Mouse (Mus musculus) embryonic facial prominence, embryonic 10.5 days (tissue): ENCODE data around the gene Fbxw11. TPM values are rescaled to one million over a fixed set of nuclear protein-coding genes. Genes with fewer than 3 reads are reported as not detected.

ENCODE experiments used
- DNase-seq: peaks from one replicate; pipeline ENCODE4 v3.0.0-alpha.2; 2017; ENCODE audit warnings: low spot score
- H3K27ac ChIP-seq: fragments of 300-500 bp; sonication (generic); replicated peaks from 2 replicates; pipeline ENCODE4 v1.5.1; 2016; ENCODE audit warnings: mild to moderate bottlenecking
- H3K27me3 ChIP-seq: fragments of 300-500 bp; sonication (generic); replicated peaks from 2 replicates; pipeline ENCODE4 v1.6.1; 2016; ENCODE audit warnings: low read depth, mild to moderate bottlenecking; ENCODE audit not compliant: poor library complexity, severe bottlenecking
- H3K36me3 ChIP-seq: fragments of 300-500 bp; sonication (generic); replicated peaks from 2 replicates; pipeline ENCODE4 v1.6.1; 2016; ENCODE audit warnings: mild to moderate bottlenecking, moderate library complexity
- H3K4me1 ChIP-seq: fragments of 300-500 bp; sonication (generic); 2 replicates; pipeline ENCODE4 v1.6.1; 2016
- H3K4me3 ChIP-seq: fragments of 300-500 bp; sonication (generic); 2 replicates; pipeline ENCODE4 v1.5.1; 2016; ENCODE audit warnings: mild to moderate bottlenecking, moderate library complexity
- H3K9me3 ChIP-seq: fragments of 300-500 bp; sonication (generic); 2 replicates; pipeline ENCODE4 v1.6.1; 2016; ENCODE audit warnings: mild to moderate bottlenecking
- WGBS: fragments of 180-500 bp; shearing (Covaris S2); methylation state at CpG from one replicate; pipeline ENCODE4 v1.1.7; 2016; 5-methylcytosine and 5-hydroxymethylcytosine counted together
- polyA plus RNA-seq: library from polyadenylated mRNA; unstranded; fragments of >200 nt; fragmentation: Nextera tagmentation; extraction: Ambion mirVana; gene quantifications from 2 replicates; pipeline ENCODE4 v1.2.1, GENCODE M21; 2016

Fbxw11 gene
- polyA plus RNA-seq = 88.8 and 93.2 TPM in 2 replicates

DNA sequence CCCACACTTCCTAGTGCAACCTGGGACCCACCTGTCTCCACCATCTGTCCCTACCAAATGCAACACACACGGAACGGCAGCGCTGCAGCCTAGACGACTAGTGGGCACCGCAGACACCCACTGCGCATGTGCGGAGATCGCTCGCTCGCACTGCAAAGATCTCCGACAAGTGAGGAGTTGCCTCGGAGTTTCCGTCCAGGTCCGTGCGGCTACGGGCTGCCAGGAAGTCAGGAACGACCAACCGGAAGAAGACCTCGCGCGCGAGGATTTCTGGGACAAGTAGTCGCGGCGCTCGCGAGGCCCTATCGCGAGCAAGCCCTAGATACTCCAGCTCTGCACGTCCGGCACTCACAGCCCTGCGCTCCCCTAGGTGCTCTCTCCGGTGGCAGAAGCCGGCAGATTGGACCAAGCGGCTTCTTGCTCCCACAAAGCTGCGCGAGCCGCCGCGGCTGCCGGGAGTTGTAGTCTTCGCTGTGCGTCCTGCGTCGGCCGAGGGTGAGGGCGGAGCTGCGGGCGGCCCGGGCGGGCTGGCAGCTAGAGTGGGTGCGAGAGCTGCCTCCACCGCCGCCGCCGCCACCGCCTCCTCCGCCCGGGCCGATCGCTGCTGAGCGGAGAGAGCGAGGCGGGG is at the start of gene Fbxw11:
Fbxw11 (plus strand) TSS at position 476 of the 628 bp plus-strand sequence.
- DNase-seq = peak; percentile 97
- H3K27me3 ChIP-seq = no peaks in the 10 kb centered on the region
- H3K36me3 ChIP-seq = no peaks in the 10 kb centered on the region
- H3K4me1 ChIP-seq = peaks cover 33% of the 10 kb centered on the region
- H3K4me3 ChIP-seq = peak within 1 kb of the TSS; percentile 100
- peak within 1 kb of the TSS; percentile 98 for H3K27ac ChIP-seq
- H3K9me3 ChIP-seq = no peaks in the 10 kb centered on the region
- under 1% methylated on average over 64 of the region's 64 CpGs for WGBS

DNA sequence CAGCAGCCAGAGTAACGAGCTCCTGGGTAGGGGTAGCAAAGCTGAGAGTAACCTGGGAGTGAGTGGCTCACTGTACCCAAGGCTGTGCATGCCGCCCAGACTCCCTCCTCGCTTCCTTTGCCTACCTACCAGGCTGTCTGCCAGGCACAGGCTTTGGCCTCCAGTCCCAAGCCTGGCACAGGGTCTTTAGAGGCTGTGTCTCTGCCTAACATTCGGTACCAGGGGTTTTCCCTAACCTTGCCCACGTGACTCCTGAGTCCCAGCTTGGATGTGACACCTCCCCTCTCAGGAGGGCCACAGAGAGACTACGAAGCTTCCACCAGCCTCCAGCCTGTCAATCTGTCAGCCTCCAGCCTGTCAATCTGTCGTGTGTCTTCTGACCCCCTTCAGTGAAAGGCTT is 49.4 kb upstream of the Fbxw11 start:
- Histone ChIP-seq H3K36me3 (0 out of 2 replicates have a peak, but pooled peaks cover 3% of the 10 kb centered on the region), H3K4me1 (peaks cover 9% of the 10 kb centered on the region), H3K27me3 (no peaks in the 10 kb centered on the region), H3K27ac (no peak overlapping the region), H3K9me3 (0 out of 2 replicates have a peak, but pooled peaks cover 3% of the 10 kb centered on the region), H3K4me3 (no peak overlapping the region)
- no peak for DNase-seq
- 67% methylated on average over 7 of the region's 7 CpGs for WGBS

DNA sequence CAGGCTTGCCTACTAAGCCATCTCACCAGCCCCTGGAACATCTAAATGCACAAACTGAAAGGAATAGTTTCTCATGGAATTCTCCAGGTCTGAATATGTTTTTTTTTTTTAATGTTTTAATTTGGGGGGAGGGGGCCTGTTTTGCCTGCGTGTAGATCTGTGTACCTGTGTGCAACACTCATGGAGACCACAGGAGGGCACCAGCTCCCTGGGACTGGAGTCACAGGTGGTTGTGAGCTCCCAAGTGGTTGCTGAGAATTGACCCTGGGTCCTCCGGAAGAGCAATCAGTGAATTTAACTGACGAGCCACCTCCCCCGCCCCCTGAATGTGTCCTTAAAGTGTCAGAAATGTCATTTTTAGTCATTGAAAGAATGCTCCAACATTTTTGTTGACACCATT is 48.4 kb upstream of the Fbxw11 start:
- no peak for DNase-seq
- WGBS = 87% methylated on average over 4 of the region's 4 CpGs
- H3K36me3 ChIP-seq = 0 out of 2 replicates have a peak, but pooled peaks cover 3% of the 10 kb centered on the region
- H3K9me3 ChIP-seq = 0 out of 2 replicates have a peak, but pooled peaks cover 3% of the 10 kb centered on the region
- no peaks in the 10 kb centered on the region for H3K27me3 ChIP-seq
- no peak overlapping the region for H3K27ac ChIP-seq
- H3K4me1 ChIP-seq = peaks cover 4% of the 10 kb centered on the region; the same call in 1 of the 2 replicates
- H3K4me3 ChIP-seq = no peak overlapping the region

DNA sequence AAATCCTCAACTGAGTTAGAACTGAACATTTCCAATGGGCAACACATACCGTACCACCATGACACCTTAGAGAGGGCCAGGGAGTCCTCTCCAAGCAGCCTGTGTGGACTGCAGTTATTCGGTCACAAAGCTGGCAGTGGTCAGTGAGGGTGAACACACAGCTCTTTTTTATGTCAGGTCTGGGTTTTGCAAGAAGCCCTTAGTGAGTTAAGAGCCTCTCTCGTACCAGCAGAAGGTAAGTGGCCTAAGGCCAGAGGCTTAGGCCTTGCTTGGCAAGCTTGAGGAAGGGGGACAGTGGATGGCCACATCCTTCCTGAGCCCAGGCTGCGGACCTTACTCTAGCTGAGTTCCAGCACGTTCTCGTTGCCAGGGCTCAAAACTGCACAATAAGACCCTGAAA is 42.2 kb upstream of the Fbxw11 start:
- Histone ChIP-seq H3K36me3 (0 out of 2 replicates have a peak, but pooled peaks cover 2% of the 10 kb centered on the region), H3K27me3 (no peaks in the 10 kb centered on the region), H3K4me3 (no peak overlapping the region), H3K9me3 (no peaks in the 10 kb centered on the region), H3K27ac (no peak overlapping the region), H3K4me1 (peaks cover 24% of the 10 kb centered on the region)
- no peak for DNase-seq
- WGBS = 90% methylated on average over 6 of the region's 6 CpGs

DNA sequence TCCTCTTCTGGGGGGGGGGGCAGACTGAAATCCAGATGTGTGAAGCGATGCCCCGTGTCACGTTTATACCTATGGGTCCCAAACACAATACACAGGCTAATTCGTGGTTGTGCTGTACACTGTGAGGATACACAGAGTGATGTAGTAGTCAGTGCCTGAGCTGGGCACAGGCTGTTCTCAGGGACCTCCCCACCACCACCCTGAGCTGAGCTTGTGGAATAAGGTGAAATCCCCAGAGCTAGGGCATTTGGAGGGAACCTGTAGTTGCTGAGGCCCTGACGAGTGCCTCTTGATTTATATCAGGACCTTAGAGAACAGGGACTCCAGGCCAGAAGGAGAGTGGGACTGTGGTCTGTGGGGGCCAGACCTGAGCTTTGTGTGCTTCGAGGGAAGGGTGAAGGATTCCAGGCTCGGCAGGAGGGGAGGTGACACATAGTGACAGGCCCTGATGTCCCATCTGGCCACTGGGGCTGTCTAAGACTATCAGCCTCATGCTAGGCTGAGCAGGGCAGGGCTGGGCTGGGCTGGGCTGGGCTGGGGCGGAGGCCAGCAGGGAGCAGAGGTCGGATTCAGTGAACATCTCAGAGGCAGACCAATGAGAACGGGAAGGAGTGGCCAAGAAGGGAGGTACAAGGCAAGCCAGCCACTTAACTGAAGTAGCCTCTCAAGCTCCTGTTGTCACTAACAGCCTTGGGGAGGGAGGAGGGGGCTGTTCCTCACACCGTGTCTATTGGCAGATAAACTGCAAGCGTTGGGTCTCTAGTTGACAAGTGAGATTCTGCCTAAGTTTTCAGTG is 40.8 kb upstream of the Fbxw11 start:
- Histone ChIP-seq H3K9me3 (no peaks in the 10 kb centered on the region), H3K4me3 (no peak overlapping the region), H3K27me3 (no peaks in the 10 kb centered on the region), H3K36me3 (no peaks in the 10 kb centered on the region), H3K4me1 (peaks cover 27% of the 10 kb centered on the region), H3K27ac (no peak overlapping the region; the same call in 1 of the 2 replicates)
- 37% methylated on average over 12 of the region's 12 CpGs for WGBS
- peak; percentile 62 for DNase-seq

DNA sequence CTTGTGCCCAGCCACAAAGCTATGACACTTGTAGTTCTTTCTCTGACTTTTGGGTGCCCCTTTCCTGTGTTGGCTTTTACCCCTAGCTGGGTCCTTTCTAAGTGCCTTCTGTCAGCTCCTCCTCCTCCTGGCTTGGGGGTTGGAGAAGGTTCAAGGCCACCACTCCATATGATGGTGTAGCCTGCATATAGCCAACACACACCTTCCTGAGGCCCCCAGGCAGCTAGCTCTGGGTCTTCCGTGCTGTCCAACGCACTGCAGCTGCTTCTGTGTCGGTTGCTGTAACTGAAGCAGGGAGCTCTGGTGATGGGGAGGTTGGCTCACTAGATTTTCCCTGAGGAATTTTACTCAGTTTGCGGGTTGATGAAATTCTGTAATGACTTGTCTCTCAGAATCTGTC is 37.9 kb upstream of the Fbxw11 start:
- 62% methylated on average over 4 of the region's 4 CpGs for WGBS
- Histone ChIP-seq H3K27ac (0 out of 2 replicates have a peak overlapping the region, but pooled peaks have one; percentile 4), H3K27me3 (no peaks in the 10 kb centered on the region), H3K36me3 (no peaks in the 10 kb centered on the region; the same call in 1 of the 2 replicates), H3K4me1 (peaks cover 24% of the 10 kb centered on the region), H3K4me3 (no peak overlapping the region), H3K9me3 (no peaks in the 10 kb centered on the region)
- no peak for DNase-seq

DNA sequence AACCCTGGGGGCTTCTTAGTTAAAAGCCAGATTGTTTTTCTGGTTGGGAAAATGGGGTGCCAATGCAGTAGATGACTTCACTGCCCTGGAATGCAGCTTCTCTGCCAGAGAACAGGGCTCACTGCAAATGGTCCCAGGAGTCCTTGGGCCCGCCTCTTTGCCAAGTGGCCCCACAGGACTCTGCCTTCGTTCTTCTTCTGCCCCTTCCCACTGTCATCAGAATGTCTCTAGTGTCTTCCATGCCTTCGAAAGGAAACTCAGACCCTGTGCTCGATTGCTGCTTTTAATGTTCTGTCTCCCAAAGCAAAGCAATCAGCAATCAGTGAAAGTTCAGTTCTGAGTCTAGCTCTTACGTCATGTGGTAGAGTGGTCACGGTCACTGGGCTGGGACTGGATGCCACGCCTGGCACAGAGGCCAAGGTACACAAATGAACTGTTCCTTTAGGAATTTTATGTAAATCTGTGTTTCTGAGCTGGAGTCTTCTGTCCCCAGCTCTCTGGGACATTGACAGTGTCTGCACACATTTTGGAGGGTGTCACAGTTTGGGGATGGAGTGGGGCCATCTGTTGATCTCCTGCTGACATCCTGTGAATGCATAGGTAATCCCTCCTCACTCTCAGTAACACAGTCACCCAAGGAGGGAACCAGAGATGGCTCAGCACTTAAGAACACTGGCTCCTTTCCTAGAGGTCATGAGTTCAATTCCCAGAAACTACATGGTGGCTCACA is 37.2 kb upstream of the Fbxw11 start:
- no peaks in the 10 kb centered on the region for H3K9me3 ChIP-seq
- H3K27ac ChIP-seq = no peak overlapping the region
- DNase-seq = no peak

DNA sequence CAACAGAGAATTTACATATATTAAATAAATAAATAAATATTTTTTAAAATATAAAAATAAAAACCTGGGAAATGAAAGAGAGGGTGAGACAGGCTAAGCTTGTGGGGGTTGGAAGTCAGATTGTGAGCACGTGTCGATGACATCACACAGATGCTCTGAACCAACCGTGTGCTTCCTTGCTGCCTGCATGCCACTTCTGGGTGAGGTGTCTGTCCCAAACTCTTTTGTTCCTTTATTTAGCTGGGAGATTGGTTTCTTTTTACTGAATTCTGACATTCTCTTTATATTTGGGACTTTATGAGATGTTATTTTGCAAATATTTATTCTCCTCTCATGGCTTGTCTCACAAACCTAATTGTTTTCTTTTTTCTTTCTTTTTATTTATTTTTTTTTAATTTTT is 36.6 kb upstream of the Fbxw11 start:
- H3K27me3 ChIP-seq = no peaks in the 10 kb centered on the region
- H3K27ac ChIP-seq = no peak overlapping the region
- H3K4me3 ChIP-seq = no peak overlapping the region
- 85% methylated on average over 3 of the region's 3 CpGs for WGBS
- no peaks in the 10 kb centered on the region; the same call in 1 of the 2 replicates for H3K36me3 ChIP-seq
- no peak for DNase-seq
- no peaks in the 10 kb centered on the region for H3K9me3 ChIP-seq
- H3K4me1 ChIP-seq = peaks cover 29% of the 10 kb centered on the region

More for the DNA sequence above, 37.2 kb upstream of the Fbxw11 start:
- Histone ChIP-seq H3K36me3 (no peaks in the 10 kb centered on the region; the same call in 1 of the 2 replicates), H3K4me3 (no peak overlapping the region), H3K27me3 (no peaks in the 10 kb centered on the region), H3K4me1 (peaks cover 25% of the 10 kb centered on the region)
- 65% methylated on average over 7 of the region's 7 CpGs for WGBS

DNA sequence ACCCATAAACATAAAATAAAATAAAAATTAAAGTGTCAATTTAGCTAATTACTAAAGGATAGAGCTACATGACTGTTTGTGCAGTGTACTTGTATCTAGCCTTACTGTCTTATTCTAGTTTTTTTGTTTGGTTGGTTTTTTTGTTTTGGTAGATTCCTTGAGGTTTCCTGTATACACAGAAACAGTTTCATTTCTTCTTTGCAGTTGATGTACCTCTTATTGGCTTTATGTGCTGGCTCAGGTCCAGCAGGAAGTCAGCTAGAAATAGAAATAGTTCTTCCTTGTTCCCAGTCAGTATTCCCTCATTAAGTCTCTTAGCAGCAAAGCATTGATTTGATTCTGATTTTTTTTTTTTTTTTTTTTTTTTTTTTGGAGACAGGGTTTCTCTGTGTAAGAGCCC is 35.2 kb upstream of the Fbxw11 start:
- Histone ChIP-seq H3K9me3 (no peaks in the 10 kb centered on the region), H3K4me1 (peaks cover 31% of the 10 kb centered on the region), H3K4me3 (no peak overlapping the region), H3K27me3 (no peaks in the 10 kb centered on the region), H3K27ac (no peak overlapping the region), H3K36me3 (no peaks in the 10 kb centered on the region; the same call in 1 of the 2 replicates)
- no peak for DNase-seq

DNA sequence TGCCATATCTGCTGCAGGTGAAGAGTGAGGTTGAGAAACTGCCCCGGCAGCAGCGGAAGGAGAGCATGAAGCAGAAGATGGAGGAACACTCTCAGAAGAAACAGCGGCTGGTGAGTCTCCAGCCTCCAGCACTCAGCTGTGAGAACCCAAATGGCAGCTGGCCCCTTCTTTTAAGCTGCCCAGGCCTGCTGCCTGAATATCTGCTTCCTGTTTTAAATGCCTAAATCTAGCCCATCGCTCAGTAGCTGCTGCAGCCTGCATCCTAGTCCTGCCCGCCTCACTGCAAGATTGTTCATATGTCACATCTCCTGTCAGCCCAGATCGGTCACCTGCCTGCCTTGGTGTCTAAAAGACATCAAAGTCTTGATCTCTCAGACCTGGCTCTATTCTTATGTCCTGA is 31.9 kb upstream of the Fbxw11 start:
- no peaks in the 10 kb centered on the region; the same call in 1 of the 2 replicates for H3K36me3 ChIP-seq
- H3K27ac ChIP-seq = no peak overlapping the region
- no peak for DNase-seq
- no peaks in the 10 kb centered on the region for H3K27me3 ChIP-seq
- H3K4me1 ChIP-seq = peaks cover 24% of the 10 kb centered on the region
- no peak overlapping the region for H3K4me3 ChIP-seq
- no peaks in the 10 kb centered on the region for H3K9me3 ChIP-seq
- WGBS = 86% methylated on average over 6 of the region's 6 CpGs

DNA sequence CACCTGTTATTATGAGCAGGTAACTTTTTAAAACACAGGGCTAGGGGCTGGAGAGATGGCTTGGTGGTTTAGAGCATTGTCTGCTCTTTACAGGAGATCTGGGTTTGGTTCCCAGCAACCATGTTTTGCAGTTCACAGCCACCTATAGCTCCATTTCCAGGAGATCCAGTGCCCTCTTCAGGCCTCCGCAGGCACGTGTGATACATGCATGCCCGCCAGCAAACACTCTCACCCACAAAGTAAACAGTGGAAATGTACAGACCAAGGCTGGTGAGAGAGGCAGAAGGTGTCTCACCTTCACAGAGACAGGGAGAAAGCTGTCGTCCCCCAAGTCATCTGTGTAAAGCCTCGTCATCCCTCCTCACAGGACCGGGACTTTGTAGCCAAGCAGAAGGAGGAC is 30.2 kb upstream of the Fbxw11 start:
- Histone ChIP-seq H3K36me3 (no peaks in the 10 kb centered on the region), H3K4me1 (peaks cover 32% of the 10 kb centered on the region), H3K9me3 (no peaks in the 10 kb centered on the region), H3K27me3 (no peaks in the 10 kb centered on the region), H3K27ac (no peak overlapping the region), H3K4me3 (no peak overlapping the region)
- no peak for DNase-seq
- WGBS = 82% methylated on average over 6 of the region's 6 CpGs

DNA sequence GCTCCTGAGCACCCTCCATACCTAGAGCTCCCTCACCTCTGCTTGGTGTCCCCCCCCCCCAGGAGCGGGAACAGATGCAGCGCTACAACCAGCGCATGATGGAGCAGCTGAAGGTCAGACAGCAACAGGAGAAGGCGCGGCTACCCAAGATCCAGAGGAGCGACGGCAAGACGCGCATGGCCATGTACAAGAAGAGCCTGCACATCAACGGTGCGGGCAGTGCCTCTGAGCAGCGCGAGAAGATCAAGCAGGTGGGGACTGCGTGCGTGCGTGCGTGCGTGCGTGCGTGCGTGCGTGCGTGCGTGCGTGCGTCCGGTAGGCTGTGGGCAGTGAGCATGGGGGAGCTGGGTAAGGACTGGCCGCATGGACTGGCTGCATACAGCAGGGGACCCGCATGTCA is 28.1 kb upstream of the Fbxw11 start:
- peaks cover 44% of the 10 kb centered on the region for H3K4me1 ChIP-seq
- H3K9me3 ChIP-seq = no peaks in the 10 kb centered on the region
- no peaks in the 10 kb centered on the region for H3K36me3 ChIP-seq
- 95% methylated on average over 29 of the region's 29 CpGs for WGBS
- no peaks in the 10 kb centered on the region for H3K27me3 ChIP-seq
- no peak overlapping the region for H3K27ac ChIP-seq
- no peak overlapping the region for H3K4me3 ChIP-seq
- no peak for DNase-seq
